Mouse (Mus musculus): ENCODE results near the gene Fat3. TPM values are rescaled to one million over a fixed set of nuclear protein-coding genes. Genes with fewer than 3 reads are reported as not detected.

The Fat3 gene
- 0.32 and 0.51 TPM in 2 replicates for polyA plus RNA-seq (2012; rRNA removed)

DNA sequence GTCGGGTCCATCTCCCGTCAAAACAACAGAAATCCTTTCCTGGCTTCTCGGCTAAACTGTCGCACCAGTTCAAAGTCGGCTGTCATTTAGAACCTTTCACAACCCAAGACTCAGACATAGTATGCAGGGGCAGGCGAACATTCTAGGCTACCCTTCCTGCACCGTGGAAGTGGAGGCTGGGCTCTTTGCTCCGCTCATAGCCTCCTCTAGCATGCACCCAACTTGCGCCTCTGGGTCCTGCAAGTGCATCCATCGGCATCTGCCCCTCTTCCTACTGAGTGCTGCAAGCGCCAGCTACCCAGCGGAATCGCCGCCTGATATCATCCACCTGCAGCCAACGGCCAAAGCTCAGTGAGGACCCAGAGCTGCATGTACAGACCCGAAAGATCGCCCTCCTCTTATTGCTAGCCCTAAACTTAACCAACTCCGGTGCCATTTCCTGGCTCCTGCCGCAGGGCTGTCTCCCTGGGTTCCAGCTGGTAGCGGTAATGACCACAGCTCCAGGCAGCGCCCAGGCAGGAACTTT, at the start of gene Fat3:
Gene Fat3 (minus strand): TSS at position 100 of the 526 bp plus-strand sequence.
- 2% methylated on average over 21 of the region's 21 CpGs for WGBS
- H3K4me1 ChIP-seq (replicated peaks; ENCODE audit: control insufficient read depth, insufficient read depth, low read length): no peaks in the 10 kb centered on the region
- H3K36me3 ChIP-seq (ENCODE audit: control insufficient read depth, insufficient read depth, low read length): no peaks in the 10 kb centered on the region
- no peak for TF ChIP-seq POLR2A (IDR thresholded peaks at IDR 0.05; ENCODE audit: control insufficient read depth, extremely low read depth, insufficient read depth, low read length, poor library complexity)
- TF ChIP-seq CTCF (IDR thresholded peaks at IDR 0.05; ENCODE audit: borderline replicate concordance, control insufficient read depth, extremely low read depth, insufficient read depth, low read length, poor library complexity): no peak
- no peak for DNase-seq
- no peak within 1 kb of the TSS for H3K27ac ChIP-seq (ENCODE audit: control insufficient read depth, insufficient read depth, low read length)
- H3K4me3 ChIP-seq (ENCODE audit: control insufficient read depth, insufficient read depth, low read length): 0 out of 2 replicates have a peak within 1 kb of the TSS, but pooled peaks have one; percentile 8
- H3K27me3 ChIP-seq (ENCODE audit: control insufficient read depth, insufficient read depth, low read length): peaks cover 5% of the 10 kb centered on the region; the same call in 1 of the 2 replicates

- 70% methylated on average over 1 of the region's 1 CpGs for WGBS
- Histone ChIP-seq H3K36me3 (ENCODE audit: control insufficient read depth, insufficient read depth, low read length) (no peaks in the 10 kb centered on the region), H3K4me3 (ENCODE audit: control insufficient read depth, insufficient read depth, low read length) (no peak overlapping the region), H3K4me1 (replicated peaks; ENCODE audit: control insufficient read depth, insufficient read depth, low read length) (no peaks in the 10 kb centered on the region), H3K27me3 (ENCODE audit: control insufficient read depth, insufficient read depth, low read length) (no peaks in the 10 kb centered on the region), H3K27ac (ENCODE audit: control insufficient read depth, insufficient read depth, low read length) (no peak overlapping the region)
- TF ChIP-seq POLR2A (IDR thresholded peaks at IDR 0.05; ENCODE audit: control insufficient read depth, extremely low read depth, insufficient read depth, low read length, poor library complexity): no peak
- DNase-seq: no peak
Measured at GRCm38 (mm10) chr9:16532884-16533283, 31.8 kb upstream of the Fat3 start.

- H3K27ac ChIP-seq (ENCODE audit: control insufficient read depth, insufficient read depth, low read length): no peak overlapping the region
- TF ChIP-seq POLR2A (IDR thresholded peaks at IDR 0.05; ENCODE audit: control insufficient read depth, extremely low read depth, insufficient read depth, low read length, poor library complexity) (no peak), CTCF (IDR thresholded peaks at IDR 0.05; ENCODE audit: borderline replicate concordance, control insufficient read depth, extremely low read depth, insufficient read depth, low read length, poor library complexity) (no peak)
- no peak overlapping the region for H3K4me3 ChIP-seq (ENCODE audit: control insufficient read depth, insufficient read depth, low read length)
- no peaks in the 10 kb centered on the region for H3K4me1 ChIP-seq (replicated peaks; ENCODE audit: control insufficient read depth, insufficient read depth, low read length)
- 71% methylated on average over 1 of the region's 1 CpGs for WGBS
- no peaks in the 10 kb centered on the region for H3K36me3 ChIP-seq (ENCODE audit: control insufficient read depth, insufficient read depth, low read length)
- no peaks in the 10 kb centered on the region for H3K27me3 ChIP-seq (ENCODE audit: control insufficient read depth, insufficient read depth, low read length)
- no peak for DNase-seq
Measured at GRCm38 (mm10) chr9:16517543-16517942, 16.5 kb upstream of the Fat3 start.

DNA sequence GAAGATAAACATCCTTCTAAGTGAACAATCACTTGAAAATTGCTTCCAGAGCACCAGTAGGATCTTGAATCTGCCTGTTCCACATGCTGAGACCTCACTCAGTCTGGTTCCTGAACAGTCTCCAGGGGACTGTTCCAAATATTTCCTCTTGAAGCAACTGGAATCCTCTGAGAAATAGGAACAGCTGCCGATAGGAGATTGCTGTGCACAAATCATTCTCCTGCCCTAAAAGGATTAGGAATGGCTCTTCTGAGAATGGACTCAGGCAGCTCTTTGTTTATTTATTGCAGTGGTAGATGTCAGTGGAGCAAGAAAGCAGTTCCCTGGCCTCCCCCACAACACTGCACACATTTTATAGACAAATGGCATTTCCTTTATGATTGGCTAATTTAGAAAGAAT, 10.9 kb upstream of the Fat3 start:
- WGBS: 48% methylated on average over 1 of the region's 1 CpGs
- Histone ChIP-seq H3K4me1 (replicated peaks; ENCODE audit: control insufficient read depth, insufficient read depth, low read length) (no peaks in the 10 kb centered on the region), H3K27me3 (ENCODE audit: control insufficient read depth, insufficient read depth, low read length) (no peaks in the 10 kb centered on the region), H3K4me3 (ENCODE audit: control insufficient read depth, insufficient read depth, low read length) (no peak overlapping the region), H3K27ac (ENCODE audit: control insufficient read depth, insufficient read depth, low read length) (no peak overlapping the region), H3K36me3 (ENCODE audit: control insufficient read depth, insufficient read depth, low read length) (no peaks in the 10 kb centered on the region)
- no peak for TF ChIP-seq POLR2A (IDR thresholded peaks at IDR 0.05; ENCODE audit: control insufficient read depth, extremely low read depth, insufficient read depth, low read length, poor library complexity)
- no peak for TF ChIP-seq CTCF (IDR thresholded peaks at IDR 0.05; ENCODE audit: borderline replicate concordance, control insufficient read depth, extremely low read depth, insufficient read depth, low read length, poor library complexity)
- no peak for DNase-seq

DNA sequence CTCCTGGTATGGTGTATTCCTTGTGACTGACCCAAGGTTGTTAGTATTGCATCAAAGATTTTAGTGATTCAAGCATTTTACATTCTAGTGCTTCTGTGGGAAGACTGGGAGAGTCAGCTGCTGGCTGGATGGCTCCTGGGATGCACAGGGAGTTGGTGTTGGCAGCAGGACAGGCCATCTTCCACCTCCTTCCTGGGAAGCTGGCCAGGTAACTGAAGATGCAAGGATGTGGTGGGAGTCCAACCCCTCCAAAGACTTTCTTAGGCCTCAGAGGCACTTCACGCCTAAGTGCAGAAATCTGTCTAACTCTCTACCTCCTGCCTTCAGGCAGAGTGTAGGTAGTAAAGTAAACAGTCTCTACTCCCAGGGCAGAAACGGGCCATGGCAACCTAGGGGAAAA, 2.7 kb upstream of the Fat3 start:
- peaks cover 4% of the 10 kb centered on the region; the same call in 1 of the 2 replicates for H3K27me3 ChIP-seq (ENCODE audit: control insufficient read depth, insufficient read depth, low read length)
- WGBS: 73% methylated on average over 2 of the region's 2 CpGs
- no peaks in the 10 kb centered on the region for H3K4me1 ChIP-seq (replicated peaks; ENCODE audit: control insufficient read depth, insufficient read depth, low read length)
- H3K27ac ChIP-seq (ENCODE audit: control insufficient read depth, insufficient read depth, low read length): no peak overlapping the region
- no peaks in the 10 kb centered on the region for H3K36me3 ChIP-seq (ENCODE audit: control insufficient read depth, insufficient read depth, low read length)
- no peak overlapping the region for H3K4me3 ChIP-seq (ENCODE audit: control insufficient read depth, insufficient read depth, low read length)
- no peak for DNase-seq
- TF ChIP-seq CTCF (IDR thresholded peaks at IDR 0.05; ENCODE audit: borderline replicate concordance, control insufficient read depth, extremely low read depth, insufficient read depth, low read length, poor library complexity) (no peak), POLR2A (IDR thresholded peaks at IDR 0.05; ENCODE audit: control insufficient read depth, extremely low read depth, insufficient read depth, low read length, poor library complexity) (no peak)

GRCm38 (mm10) chr9:16502673-16503343, 1.7 kb upstream of the Fat3 start:
- H3K4me3 ChIP-seq (ENCODE audit: control insufficient read depth, insufficient read depth, low read length): no peak overlapping the region
- 25% methylated on average over 13 of the region's 13 CpGs for WGBS
- no peaks in the 10 kb centered on the region for H3K36me3 ChIP-seq (ENCODE audit: control insufficient read depth, insufficient read depth, low read length)
- TF ChIP-seq CTCF (IDR thresholded peaks at IDR 0.05; ENCODE audit: borderline replicate concordance, control insufficient read depth, extremely low read depth, insufficient read depth, low read length, poor library complexity): no peak
- TF ChIP-seq POLR2A (IDR thresholded peaks at IDR 0.05; ENCODE audit: control insufficient read depth, extremely low read depth, insufficient read depth, low read length, poor library complexity): no peak
- H3K27ac ChIP-seq (ENCODE audit: control insufficient read depth, insufficient read depth, low read length): no peak overlapping the region
- peaks cover 5% of the 10 kb centered on the region; the same call in 1 of the 2 replicates for H3K27me3 ChIP-seq (ENCODE audit: control insufficient read depth, insufficient read depth, low read length)
- no peaks in the 10 kb centered on the region for H3K4me1 ChIP-seq (replicated peaks; ENCODE audit: control insufficient read depth, insufficient read depth, low read length)
- DNase-seq: no peak

All from thymus, adult 2 months (tissue).